Mouse (Mus musculus): ENCODE measurements around the gene Ackr4.

Ackr4 gene

GRCm38 (mm10) chr9:104040362-104040761, 86.4 kb downstream of the Ackr4 start, which contains the start of gene Gm28305:
Gm28305 (plus strand) TSS chr9:104040662.
- no peak for DNase-seq (ENCODE audit: low spot score in 2 of 2)

DNA sequence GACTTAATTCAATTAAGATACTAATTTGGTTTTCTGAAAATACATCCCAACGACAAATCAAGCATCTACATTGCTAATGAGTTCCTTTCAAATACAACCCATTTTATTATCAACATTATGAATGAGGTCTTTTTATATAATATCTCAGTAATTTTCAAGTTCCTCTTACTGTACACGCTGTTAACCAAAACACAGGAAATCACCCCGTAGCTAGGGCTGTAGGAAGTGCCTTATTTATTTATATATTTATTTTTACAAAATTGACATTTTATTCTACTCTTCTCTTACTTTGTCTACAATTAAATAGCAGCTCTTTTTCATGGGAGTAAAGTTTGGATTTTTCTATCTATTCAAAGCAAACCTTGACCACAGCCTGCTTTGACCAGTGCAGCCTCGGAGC, 87.0 kb downstream of the Ackr4 start:
- no peak for DNase-seq (ENCODE audit: low spot score in 2 of 2)

DNA sequence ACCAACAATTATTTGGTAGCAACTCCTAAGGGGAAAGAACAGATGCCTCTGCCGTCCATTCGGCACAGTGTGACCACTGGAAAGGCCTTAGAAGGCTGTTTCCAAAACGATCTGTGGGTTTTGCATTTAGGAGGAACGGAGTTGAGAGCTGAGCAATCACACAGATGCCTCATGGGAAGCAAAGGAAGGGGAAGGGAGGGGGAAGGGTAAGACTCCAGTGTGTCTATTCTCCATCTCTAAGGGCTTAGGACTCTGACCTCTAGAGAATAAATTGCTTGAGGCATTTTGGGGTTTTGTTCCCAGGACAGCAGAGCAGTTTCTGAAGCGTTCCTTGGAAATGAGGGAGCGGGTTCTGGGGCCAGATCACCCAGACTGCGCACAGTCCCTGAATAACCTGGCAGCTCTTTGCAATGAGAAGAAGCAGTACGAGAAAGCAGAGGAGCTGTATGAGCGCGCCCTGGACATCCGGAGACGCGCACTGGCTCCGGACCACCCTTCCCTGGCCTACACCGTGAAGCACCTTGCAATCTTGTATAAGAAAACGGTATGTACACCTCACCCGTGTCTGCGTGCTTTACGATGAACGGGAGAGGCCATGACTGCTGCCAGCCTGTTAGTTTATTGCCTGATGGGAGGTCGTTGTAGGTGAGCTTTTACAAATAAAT, 87.6 kb downstream of the Ackr4 start:
- no peak for DNase-seq (ENCODE audit: low spot score in 2 of 2)

GRCm38 (mm10) chr9:104038266-104038665, 88.5 kb downstream of the Ackr4 start:
- DNase-seq (ENCODE audit: low spot score in 2 of 2), result no peak

DNA sequence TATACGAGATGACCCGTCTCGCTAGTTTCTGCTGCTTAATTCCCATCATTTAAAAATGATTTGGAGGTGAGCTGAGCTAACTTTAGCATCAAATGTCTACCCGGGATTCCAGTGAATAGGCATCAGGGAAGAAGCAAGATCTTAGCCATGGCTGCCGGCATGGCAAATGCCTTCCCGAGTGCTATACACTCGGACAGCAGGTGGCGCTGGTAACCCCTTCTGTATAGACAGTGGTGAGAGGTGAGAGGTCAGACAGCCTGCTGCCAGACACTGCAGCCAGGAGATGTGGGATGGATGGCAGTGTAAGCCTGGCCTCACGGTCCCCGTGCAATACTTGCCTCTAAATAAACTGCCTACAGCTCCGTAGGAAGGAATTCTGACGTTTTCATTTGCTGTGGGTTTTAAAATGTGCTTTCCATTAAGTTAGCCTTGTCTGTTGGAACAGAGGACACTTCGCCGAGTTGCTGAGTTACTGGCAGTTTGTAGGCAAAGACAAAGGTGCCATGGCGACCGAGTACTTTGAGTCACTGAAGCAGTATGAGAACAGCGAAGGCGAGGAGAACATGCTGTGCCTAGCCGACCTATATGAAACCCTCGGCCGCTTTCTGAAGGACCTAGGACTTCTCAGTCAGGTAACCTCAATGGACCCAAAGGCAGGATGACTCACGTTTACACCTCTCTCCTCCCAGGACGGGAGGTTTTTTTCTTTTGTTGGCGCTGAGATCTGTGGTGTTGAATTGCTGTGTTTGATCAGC, 91.3 kb downstream of the Ackr4 start:
- DNase-seq (ENCODE audit: low spot score in 2 of 2), result peak; percentile 39 to 44

DNA sequence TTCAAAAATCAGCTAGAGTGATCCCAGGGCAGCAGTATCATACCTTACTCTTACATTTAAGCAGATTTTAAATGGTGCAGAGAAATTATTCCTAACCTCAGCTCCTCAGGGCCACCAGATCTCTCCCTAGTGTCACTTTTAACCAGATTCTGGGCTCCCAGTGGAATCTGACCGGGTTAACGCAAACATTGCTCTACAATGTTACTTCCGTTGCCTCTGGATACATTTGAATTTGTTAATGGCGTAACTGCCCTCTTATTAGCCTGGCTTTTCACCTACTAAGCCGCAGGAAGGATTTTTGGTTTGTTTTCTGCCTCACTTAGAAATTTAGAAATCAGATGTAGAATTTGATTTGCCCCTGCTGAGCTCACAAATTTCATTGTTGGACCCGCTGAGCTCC, 92.0 kb downstream of the Ackr4 start:
- DNase-seq (ENCODE audit: low spot score in 2 of 2), result no peak

- no peak for DNase-seq (ENCODE audit: low spot score in 2 of 2)
Observed at GRCm38 (mm10) chr9:104034231-104034630, 92.5 kb downstream of the Ackr4 start.
